Mouse (Mus musculus): Measurements from ENCODE around the gene Dph5. TPM values are rescaled to one million over a fixed set of nuclear protein-coding genes. Genes with fewer than 3 reads are reported as not detected.
"Not testable (repeated sequence)": the region's sequence is repeated elsewhere in the genome, so short reads cannot be mapped to it uniquely, and the experiment has no call there.

The Dph5 gene
- 10 to 100 TPM; 12.7 to 13.8 TPM for total RNA-seq (2021)

DNA sequence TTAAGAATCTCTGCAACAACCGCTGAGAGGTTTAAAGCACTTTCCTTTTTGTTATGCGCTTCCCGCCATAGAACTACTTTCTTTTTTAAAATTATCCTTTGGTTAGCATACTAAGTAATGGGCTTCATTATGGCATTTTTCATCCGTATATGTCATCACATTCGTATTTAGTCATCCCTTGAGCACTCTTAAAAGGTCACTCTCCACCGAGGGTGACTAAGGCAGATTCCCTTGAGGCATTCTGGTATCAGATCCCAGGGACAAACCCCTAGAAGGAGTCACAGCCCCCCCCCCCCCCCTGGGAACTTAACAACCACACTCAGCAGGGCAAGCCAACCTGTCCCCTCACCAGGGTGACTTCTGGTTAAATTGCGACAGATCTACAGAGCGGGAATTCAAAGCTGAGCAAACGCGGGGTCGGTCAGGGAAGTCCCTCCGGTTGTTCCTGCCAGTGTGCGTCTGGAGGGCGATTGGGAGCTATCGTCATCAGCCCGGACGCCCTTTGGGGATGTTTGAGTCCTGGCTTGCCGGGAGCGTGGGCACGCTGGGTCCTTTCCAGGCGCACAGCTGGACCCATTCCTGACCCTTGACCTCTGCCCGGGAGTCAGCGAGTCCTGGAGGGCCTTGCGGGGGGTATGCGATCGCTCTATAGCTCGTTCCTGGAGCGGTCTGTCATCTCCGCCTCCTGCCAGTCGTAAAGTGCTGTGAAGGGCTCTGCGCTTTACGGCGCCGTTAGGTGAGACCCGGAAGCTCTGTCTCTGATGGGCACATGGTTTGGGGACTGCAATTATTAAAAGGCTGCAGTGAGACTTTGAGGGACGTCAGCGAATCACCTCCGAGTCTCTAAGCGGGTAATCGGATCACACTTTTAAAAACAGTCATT is at the start of gene Dph5:
Gene Dph5, plus strand, starts transcription at position 411 of the 883 bp plus-strand sequence.
- DNase-seq (ENCODE audit: low spot score in 2 of 2) = peak; percentile 96 to 97
- intact Hi-C loops (cut with DNase I) = loop anchor here (2.0 to 5.0 kb wide), 3 partner anchors 70 to 225 kb away; no protein-coding TSS in a partner anchor

DNA sequence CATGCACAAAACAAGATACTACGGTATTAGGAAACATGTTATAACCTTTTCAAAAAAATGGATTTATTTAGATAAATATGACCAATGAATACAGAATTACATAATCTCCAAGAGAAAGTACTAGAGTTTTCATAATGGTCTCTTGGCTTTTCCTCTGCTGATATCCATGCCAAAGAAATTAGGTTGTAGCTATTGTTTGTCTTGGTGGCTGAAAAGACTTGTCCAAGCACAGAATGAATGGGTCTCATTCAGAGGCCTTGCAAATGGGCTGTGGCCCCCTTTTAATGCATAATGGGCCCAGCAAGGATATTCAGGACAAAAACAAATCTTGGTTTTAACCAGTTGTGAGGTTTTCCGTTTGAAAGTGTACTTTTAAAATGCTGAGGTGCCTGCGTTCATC is 43.1 kb upstream of the Dph5 start:
- DNase-seq (ENCODE audit: low spot score in 2 of 2) = peak in 1 of 2 experiments; percentile 38
- intact Hi-C loops (cut with DNase I) = loop anchor here (2.0 kb wide), 1 partner anchor 130 kb away; the partner anchor contains the start of gene S1pr1

GRCm38 (mm10) chr3:115845032-115845618 is 42.5 kb upstream of the Dph5 start:
- intact Hi-C loops (cut with DNase I) = loop anchor here (2.0 kb wide), 1 partner anchor 130 kb away; the partner anchor contains the start of gene S1pr1

DNA sequence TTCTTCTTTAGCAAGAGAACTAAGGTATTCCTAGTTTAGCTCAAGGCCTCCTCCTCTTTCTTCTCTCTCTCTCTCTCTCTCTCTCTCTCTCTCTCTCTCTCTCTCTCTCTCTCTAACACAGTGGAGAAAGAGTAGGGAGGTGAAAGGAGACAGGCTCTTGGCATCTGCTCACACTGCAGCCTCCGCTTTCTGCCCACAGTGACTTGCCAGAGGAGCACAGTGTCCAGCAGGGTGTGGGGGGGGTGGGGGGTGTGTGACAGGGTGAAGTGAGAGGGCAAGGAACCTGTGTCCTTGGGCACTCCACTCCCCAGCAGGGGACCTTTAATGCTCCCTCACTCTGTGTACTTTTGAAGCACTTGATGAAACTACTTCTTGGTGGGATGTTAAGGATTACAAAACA is 41.9 kb upstream of the Dph5 start:
- intact Hi-C loops (cut with DNase I) = loop anchor here (2.0 kb wide), 1 partner anchor 131 kb away; the partner anchor contains the start of gene S1pr1
- DNase-seq (ENCODE audit: low spot score in 2 of 2) = peak in 1 of 2 experiments; percentile 19

More at GRCm38 (mm10) chr3:115845032-115845618, 42.5 kb upstream of the Dph5 start:
- no peak for DNase-seq (ENCODE audit: low spot score in 2 of 2)

- no peak for DNase-seq (ENCODE audit: low spot score in 2 of 2)
- intact Hi-C loops (cut with DNase I) = no loop called here
Observed at GRCm38 (mm10) chr3:115846153-115846552, 41.5 kb upstream of the Dph5 start.

DNA sequence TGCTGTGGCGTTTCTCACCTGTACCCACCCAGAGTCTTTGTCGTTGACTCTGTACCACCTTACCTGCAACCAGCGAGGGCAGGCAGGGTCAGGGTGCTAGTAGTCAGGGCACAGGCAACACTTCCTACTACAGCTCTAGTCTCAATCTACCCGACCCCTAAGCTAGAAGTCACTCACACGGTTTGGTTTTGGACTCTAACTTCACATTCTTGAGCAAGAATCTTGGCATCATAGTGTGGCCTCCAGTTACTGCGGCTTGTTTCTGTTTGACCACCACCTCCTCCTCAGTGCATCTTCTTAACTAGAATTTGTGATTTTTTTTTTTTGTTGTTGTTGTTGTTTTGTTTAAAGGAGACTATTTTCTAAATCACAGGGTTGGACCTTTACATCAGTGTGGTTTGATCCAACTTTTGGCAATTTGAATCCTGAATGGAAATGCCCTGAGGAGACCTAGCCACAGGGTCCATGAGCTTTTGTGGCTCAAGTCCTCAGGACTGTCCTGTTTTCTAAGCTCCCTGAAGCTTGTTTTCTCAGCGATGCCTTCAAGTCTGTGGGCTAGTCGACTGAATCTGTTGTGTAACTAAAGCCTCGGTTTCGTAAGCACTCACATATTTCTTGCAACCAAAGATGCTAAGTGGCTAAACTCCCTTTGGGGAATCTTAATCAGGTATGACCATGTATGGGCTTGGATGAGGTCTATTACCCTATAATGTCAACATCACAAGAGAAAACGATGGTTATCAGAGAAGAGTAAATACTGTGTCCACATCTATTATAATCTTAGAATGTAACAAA is 38.8 kb upstream of the Dph5 start:
- DNase-seq (ENCODE audit: low spot score in 2 of 2) = no peak

DNA sequence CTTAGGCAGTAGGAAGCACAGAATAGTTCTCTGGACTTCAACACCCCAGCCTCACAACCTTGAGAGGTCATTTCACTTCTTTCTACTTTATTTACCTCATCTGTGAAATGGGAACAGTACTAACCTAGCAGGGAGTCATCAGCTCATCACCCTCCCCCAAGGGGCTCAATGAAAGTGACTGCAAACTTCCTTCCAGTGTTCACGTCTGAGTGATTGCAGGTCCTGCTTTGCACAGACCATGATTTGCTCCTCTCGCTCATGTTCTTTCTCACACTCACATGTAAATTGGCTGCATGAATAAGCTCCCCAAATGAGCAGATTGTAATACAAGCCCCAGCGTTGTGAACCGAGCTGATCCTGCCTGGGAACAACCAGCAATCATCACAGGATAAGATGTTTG is 36.7 kb upstream of the Dph5 start:
- intact Hi-C loops (cut with DNase I) = no loop called here
- no peak for DNase-seq (ENCODE audit: low spot score in 2 of 2)

More for the DNA sequence above, 38.8 kb upstream of the Dph5 start:
- intact Hi-C loops (cut with DNase I) = no loop called here

- intact Hi-C loops (cut with DNase I) = loop anchor here (1.0 kb wide), 1 partner anchor 141 kb away; no protein-coding TSS in a partner anchor
Observed at GRCm38 (mm10) chr3:115854672-115855191, 32.9 kb upstream of the Dph5 start.

DNA sequence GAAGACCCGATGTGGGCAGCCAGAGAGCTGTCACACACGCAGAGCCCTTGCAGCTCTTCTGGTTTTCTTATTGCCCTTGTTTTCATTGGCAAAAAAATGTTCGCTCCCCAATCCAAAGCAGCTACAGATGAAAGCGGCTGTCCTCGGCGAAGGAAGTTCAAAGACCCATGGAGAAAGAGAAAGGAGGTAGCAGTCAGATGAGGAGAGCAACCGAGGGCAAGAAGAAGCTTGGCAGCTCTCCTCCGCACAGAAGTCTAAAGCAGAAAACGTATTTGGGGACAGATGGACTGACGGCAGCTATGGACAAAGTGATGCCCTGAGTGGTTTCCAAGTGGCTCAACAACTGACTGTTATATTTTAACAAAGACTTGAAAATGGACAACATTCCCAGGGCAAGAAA is 32.1 kb upstream of the Dph5 start:
- intact Hi-C loops (cut with DNase I) = loop anchor here (1.0 kb wide), 1 partner anchor 142 kb away; no protein-coding TSS in a partner anchor
- DNase-seq (ENCODE audit: low spot score in 2 of 2) = peak in 1 of 2 experiments; percentile 49

More at GRCm38 (mm10) chr3:115854672-115855191, 32.9 kb upstream of the Dph5 start:
- no peak for DNase-seq (ENCODE audit: low spot score in 2 of 2)

DNA sequence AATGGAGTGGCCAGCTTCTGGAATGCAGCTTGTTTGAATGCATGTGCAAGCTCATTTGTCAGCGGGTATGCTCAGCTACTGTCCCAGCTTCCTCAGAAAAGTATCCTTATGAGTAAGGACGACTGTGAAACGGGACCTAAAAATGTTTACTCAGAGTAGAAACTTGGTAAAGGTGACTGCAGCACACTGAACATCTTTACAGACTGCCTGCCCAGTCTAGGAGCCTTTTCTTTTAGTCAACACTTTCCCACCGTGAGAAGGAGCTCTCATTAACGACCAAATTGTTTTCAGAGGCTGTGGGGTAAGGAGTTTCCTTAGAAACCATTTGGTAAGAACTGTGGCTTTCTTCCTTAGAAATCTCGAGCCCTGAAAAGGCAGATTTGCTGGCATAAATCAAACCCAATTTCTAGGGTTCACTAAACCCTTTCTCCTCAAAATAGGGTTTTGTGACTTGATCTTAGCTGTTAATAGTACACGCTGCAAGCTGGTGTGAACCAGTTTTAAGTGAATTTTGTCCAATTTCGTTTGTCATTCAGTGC is 31.1 kb upstream of the Dph5 start:
- DNase-seq (ENCODE audit: low spot score in 2 of 2) = peak; percentile 17 to 42
- intact Hi-C loops (cut with DNase I) = no loop called here

- no peak for DNase-seq (ENCODE audit: low spot score in 2 of 2)
- intact Hi-C loops (cut with DNase I) = no loop called here
Observed at GRCm38 (mm10) chr3:115857436-115857835, 30.2 kb upstream of the Dph5 start.

DNA sequence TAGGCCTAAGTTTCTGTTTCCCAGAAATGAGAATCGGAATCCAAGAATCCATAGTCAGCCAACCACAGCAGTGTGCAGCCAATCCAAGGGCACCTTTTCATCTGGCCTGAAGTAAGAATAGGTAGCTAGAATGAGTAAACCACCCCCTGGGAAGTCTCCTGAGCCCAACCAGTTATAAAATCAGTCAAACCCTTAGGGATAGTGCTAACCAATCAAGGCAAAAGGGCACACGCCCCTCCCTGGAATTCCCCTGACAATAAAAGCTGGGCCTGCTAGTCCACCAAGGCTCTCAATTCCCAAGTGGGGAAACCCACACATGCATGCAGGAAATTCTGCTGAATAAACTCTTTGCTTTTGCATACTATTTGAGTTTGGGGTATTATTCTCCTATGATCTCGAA is 28.8 kb upstream of the Dph5 start:
- DNase-seq (ENCODE audit: low spot score in 2 of 2) = no peak
- intact Hi-C loops (cut with DNase I) = no loop called here

DNA sequence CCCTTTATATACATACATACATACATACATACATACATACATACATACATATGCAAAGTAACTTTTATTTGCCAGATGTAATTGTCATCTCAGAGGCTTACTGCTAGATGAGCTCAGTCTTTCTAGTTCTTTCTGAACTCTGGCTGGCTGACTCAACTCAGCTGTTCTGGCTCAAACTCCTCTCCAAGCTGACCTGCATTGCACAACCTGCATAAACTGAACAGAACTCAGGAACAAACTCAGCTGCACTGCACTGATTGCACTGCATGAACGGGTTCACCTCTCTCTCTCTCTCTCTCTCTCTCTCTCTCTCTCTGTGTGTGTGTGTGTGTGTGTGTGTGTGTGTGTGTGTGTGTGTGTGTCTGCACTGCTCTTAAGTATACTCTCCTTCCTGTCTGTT is 26.9 kb upstream of the Dph5 start:
- intact Hi-C loops (cut with DNase I); DNase-seq (ENCODE audit: low spot score in 2 of 2): not testable (repeated sequence)

DNA sequence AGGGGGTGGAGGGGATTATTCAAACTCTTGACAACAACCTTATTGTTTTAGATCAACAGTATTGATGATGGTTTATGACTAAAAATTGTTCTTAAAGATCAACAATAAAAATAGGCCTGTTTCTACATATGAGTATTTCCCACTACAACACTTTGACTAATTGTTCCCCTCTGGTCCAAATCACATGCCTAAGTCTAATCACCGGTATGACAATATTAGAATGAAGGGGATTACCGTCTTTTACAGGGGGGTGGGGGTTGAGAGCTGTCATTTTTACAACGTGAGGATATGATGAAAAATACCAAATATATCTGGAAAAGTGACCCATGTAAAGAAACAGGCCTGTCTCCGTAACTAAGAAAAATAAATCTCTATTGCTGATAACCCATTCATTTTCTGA is 24.1 kb upstream of the Dph5 start:
- DNase-seq (ENCODE audit: low spot score in 2 of 2) = no peak
- intact Hi-C loops (cut with DNase I) = no loop called here

GRCm38 (mm10) chr3:115867150-115867549 is 20.5 kb upstream of the Dph5 start:
- intact Hi-C loops (cut with DNase I) = no loop called here

DNA sequence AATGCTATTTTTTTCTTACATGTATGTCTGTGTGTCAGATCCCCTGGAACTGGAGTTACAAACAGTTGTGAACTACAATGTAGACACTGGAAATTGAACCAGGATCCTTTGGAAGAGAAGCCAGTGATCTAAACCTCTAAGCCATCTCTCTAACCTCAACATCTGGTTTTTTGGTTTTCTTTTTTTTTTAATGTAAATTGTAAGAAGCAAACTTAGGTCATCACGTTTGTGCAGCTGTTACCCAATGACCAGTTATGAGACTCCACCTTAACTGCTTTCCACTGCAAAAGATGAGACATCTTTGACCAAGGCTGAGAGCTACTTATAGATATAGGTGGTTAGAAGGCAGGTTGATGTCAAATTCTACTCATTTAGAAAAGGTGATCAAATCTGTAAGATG is 19.7 kb upstream of the Dph5 start:
- intact Hi-C loops (cut with DNase I) = no loop called here
- DNase-seq (ENCODE audit: low spot score in 2 of 2) = no peak

More at GRCm38 (mm10) chr3:115867150-115867549, 20.5 kb upstream of the Dph5 start:
- no peak for DNase-seq (ENCODE audit: low spot score in 2 of 2)

DNA sequence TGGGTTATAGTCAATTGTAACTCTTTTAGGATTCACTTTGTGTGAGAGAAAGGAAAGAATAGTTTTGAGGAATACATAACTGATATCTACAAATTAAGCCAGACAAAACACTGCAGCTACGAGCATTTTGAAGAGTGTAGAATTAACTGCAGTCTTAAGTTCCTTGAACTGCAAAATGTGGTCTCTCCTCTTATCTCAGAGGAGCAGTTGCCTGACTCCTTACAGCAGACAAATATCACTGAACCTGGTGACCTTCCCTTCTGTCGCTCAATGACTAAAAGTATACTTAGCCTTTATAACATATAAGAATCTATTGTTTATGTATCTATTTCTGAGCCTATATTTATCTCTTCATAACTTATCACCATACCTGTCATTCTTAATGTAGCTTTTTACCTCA is 18.3 kb upstream of the Dph5 start:
- intact Hi-C loops (cut with DNase I) = no loop called here

GRCm38 (mm10) chr3:115875551-115875950 is 12.1 kb upstream of the Dph5 start:
- no peak for DNase-seq (ENCODE audit: low spot score in 2 of 2)
- intact Hi-C loops (cut with DNase I) = no loop called here

More for the DNA sequence above, 18.3 kb upstream of the Dph5 start:
- no peak for DNase-seq (ENCODE audit: low spot score in 2 of 2)

GRCm38 (mm10) chr3:115877133-115877532 is 10.5 kb upstream of the Dph5 start:
- intact Hi-C loops (cut with DNase I) = no loop called here
- DNase-seq (ENCODE audit: low spot score in 2 of 2) = no peak

Data from left cerebral cortex, postnatal 25 days (tissue).